Mouse (Mus musculus) spleen, postnatal 36 days (tissue): ENCODE measurements around the gene Slc36a3.
A peak's percentile ranks its signal among the peaks of the same experiment; 100 is the strongest.
"Not testable (repeated sequence)": the region's sequence is repeated elsewhere in the genome, so short reads cannot be mapped to it uniquely, and the experiment has no call there.

Source experiments
- DNase-seq, 2 experiments: peaks; one replicate each; pipeline ENCODE4 v3.0.0; 2022; ENCODE audit warnings: low spot score in 2 of 2, mixed read lengths in 1 of 2

Gene Slc36a3

GRCm38 (mm10) chr11:55144011-55144410 is 7.5 kb downstream of the Slc36a3 start:
- DNase-seq = no peak

GRCm38 (mm10) chr11:55141502-55141901 is 10.0 kb downstream of the Slc36a3 start:
- DNase-seq = no peak

GRCm38 (mm10) chr11:55137646-55138045 is 13.9 kb downstream of the Slc36a3 start:
- DNase-seq = no peak

GRCm38 (mm10) chr11:55136770-55137547 is 14.5 kb downstream of the Slc36a3 start:
- peak; percentile 89 to 92 for DNase-seq

GRCm38 (mm10) chr11:55134871-55135270 is 16.6 kb downstream of the Slc36a3 start:
- no peak for DNase-seq

GRCm38 (mm10) chr11:55134407-55134806 is 17.1 kb downstream of the Slc36a3 start:
- no peak for DNase-seq

- DNase-seq = no peak
Observed at GRCm38 (mm10) chr11:55133204-55133603, 18.3 kb downstream of the Slc36a3 start.

- no peak for DNase-seq
Observed at GRCm38 (mm10) chr11:55131946-55132345, 19.6 kb downstream of the Slc36a3 start.

GRCm38 (mm10) chr11:55131077-55131742 is 20.3 kb downstream of the Slc36a3 start:
- peak; percentile 78 to 88 for DNase-seq

- DNase-seq = no peak
Observed at GRCm38 (mm10) chr11:55128411-55128810, 23.1 kb downstream of the Slc36a3 start.

- DNase-seq = no peak
Observed at GRCm38 (mm10) chr11:55127937-55128336, 23.6 kb downstream of the Slc36a3 start.

- no peak for DNase-seq
Observed at GRCm38 (mm10) chr11:55126663-55127062, 24.8 kb downstream of the Slc36a3 start.

GRCm38 (mm10) chr11:55121430-55121829 is 30.1 kb downstream of the Slc36a3 start:
- DNase-seq = no peak

GRCm38 (mm10) chr11:55120821-55121271 is 30.7 kb downstream of the Slc36a3 start:
- DNase-seq = peak; percentile 45 to 47

- no peak for DNase-seq
Observed at GRCm38 (mm10) chr11:55120279-55120678, 31.2 kb downstream of the Slc36a3 start.

GRCm38 (mm10) chr11:55117031-55117430 is 34.5 kb downstream of the Slc36a3 start:
- peak; percentile 62 for DNase-seq

GRCm38 (mm10) chr11:55116004-55116403 is 35.5 kb downstream of the Slc36a3 start:
- no peak for DNase-seq

GRCm38 (mm10) chr11:55114291-55114690 is 37.2 kb downstream of the Slc36a3 start:
- DNase-seq = no peak

GRCm38 (mm10) chr11:55113861-55114250 is 37.7 kb downstream of the Slc36a3 start:
- not testable (repeated sequence) for DNase-seq

GRCm38 (mm10) chr11:55113209-55113860 is 38.2 kb downstream of the Slc36a3 start:
- peak; percentile 80 to 84 for DNase-seq

GRCm38 (mm10) chr11:55110566-55111169 is 40.8 kb downstream of the Slc36a3 start:
- no peak for DNase-seq
